Mouse (Mus musculus) thymus, postnatal 10 days (tissue): ENCODE results near the gene Gbf1.
"Not testable (repeated sequence)": the region's sequence is repeated elsewhere in the genome, so short reads cannot be mapped to it uniquely, and the experiment has no call there.

Experiments
- DNase-seq, 2 experiments: peaks; one replicate each; pipeline ENCODE4 v3.0.0; 2021; ENCODE audit warnings: low spot score in 2 of 2

Gbf1 gene

DNA sequence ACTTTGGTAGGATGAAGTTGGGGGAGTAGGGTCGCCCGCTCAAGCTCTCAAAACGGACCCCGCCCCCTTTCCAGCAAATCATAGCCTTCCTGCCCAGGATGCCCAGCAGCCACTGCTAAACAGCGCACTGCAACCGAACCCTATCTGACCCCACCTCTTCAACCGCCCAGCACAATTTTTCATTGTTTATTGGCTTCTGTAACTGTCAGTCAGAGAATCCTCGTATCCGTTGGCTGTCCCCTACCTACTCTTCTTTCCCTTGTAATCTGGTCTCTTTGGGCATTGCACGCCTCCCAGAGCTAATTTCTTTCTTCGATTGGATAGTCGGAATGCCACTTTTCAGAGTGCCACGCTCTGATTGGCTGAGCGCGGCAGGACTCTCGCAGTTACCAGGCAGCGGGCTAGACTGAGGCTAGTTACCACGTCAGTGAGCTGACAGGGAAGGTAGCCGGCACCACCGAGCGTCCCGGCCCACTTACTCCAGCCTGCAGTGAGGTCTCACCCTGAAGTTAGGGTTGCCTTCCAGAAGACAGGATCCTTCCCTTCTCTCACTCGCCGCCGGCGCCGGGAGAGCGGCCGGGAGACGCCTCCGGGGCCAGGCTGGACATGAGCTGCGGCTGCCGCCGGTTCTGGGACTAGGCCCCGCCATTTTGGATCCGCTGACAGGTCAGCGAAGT lies at the start of gene Gbf1:
Gene Gbf1 (plus strand): TSS at position 383 of the 677 bp plus-strand sequence.
- DNase-seq, result peak; percentile 89 to 90

DNA sequence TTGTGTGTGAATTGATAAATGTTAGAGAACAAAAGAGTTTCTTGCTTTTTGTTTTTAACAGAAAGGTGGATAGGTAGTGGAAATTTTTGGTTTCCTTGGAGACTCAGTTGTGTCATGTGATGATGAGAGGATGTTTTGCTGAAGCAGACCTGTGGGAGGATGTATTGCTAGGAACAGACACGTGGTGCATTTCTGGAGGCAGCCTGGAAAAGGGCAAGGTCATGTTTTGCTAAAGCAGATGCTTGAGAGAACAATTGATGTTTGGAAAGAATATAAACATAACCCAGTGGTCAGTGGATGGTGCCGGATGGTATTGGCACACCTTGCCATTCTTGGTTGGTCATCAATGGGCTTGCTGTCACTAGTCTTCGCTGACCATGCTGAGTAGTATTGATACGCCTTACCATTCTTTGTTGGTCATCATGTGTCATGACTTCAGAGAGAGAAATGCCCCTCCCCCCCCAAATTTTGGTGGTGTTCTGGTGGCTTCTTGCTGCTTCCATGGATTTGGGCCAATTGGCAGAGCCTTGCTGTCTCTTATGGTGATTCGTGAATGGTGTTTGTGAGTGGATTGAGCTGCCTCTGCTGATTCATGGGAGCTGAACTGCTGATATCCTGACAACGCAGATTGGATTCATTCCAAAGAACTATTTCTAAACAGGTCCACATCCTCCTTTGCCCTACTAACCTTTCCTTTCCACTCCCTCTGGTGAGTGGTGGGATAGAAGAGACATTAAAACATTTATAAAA lies 48.7 kb upstream of the Gbf1 start:
- no peak for DNase-seq

DNA sequence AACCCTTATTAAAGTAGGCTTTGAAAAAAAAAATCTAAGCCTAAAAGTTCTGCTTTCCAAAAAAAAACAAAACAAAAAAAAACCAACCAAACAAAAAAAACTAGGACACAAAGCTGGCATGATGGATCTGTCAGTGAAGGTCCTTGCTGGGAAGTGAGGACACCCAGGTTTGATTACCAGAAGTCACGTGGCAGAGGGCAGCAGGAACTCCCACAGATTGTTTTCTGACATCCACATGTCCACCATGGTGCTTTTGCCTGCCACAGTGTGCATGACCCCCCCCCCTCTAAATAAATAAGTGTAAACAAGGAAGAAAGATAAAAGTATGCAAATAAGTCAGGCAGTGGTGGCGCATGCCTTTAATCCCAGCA lies 48.1 kb upstream of the Gbf1 start:
- DNase-seq, result no peak

DNA sequence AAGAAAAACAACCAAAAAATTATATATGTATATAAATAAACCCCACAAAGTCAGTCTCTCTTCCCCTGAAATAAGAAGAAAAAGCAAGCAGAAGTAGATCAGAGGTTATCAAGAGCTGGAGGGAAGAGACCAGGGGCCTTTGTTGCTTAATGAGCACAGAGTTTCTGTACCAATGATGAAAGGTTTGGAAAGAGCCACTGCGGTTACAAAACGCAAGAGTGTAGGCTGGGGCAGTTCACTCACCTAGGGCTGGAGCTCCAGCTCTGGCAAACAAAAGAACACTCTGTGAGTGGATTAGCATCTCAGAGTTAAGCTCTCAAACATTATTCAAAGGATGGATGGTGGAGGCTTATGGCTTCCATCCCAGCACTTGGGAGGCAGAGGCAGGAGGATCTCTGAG lies 42.1 kb upstream of the Gbf1 start:
- no peak for DNase-seq

DNA sequence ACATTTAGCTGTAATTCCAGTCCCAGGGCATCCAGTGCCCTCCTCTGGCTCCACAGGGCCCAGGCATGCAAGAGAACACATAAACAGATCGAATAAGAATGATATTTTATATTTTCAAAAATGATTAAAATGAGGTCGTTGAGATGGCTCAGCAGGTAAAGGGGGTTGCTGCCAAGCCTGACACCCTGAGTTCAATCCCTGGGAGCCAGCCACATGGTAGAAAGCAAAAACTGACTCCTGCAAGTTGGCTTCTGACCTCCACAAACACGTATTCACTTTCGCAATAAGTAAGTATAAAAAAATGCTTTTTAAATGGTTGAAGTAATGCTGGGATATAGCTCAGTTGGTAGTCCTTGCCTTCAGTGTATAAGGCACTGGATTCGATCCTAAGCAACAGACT lies 41.5 kb upstream of the Gbf1 start:
- DNase-seq, result no peak

DNA sequence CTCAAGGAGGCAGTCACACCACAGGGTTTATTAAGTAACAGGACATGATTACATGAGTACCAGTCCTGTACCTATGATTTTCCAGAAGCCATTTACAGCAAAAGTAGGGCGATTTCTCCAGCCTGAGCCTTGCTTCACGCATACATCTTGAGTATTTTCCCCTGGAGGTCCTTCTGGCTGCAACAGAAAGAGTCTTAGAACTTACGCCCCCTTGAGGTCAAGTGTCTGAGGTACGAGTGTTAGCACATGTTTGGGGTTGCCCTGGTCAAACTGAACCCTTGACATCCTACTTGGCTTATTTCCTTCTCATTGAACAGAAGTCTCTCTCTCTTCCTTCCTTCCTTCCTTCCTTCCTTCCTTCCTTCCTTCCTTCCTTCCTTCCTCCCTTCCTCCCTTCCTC lies 37.7 kb upstream of the Gbf1 start:
- no peak for DNase-seq

DNA sequence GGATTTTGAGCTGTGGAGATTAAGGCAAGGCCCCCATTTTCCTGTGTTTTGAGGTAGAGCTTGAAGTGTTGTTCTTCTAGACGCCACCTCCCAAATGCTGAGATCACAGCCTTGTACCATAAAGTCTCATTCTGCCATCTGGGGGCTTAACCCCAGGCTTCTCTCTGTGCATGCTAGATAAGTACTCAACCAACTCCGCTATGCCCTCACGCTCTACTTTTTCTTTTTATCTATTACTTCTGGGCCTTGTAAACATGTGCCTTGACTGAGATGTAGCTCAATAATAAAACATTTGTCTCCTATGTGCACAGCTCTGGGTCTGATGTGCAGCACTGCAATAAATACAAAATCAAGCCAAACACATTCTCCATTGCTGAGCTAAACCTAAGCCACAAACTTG lies 32.9 kb upstream of the Gbf1 start:
- DNase-seq, result no peak

DNA sequence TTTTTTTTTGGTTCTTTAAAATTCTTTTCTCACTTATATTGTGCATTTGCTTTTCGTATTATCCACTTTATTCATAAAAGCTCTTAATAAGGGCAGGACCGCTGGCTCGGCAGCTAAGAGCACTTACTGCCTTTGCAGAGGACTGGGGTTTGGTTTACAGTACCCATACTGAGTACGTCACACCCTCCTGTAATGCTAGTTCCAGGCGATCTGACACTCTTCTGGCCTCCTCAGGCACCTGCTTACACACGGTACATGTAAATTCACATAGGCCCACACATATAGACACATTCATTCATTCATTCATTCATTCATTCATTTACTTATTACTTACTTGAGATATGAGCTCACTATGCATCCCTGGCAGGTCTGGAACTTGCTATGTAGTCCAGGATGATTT lies 31.4 kb upstream of the Gbf1 start:
- no peak for DNase-seq

DNA sequence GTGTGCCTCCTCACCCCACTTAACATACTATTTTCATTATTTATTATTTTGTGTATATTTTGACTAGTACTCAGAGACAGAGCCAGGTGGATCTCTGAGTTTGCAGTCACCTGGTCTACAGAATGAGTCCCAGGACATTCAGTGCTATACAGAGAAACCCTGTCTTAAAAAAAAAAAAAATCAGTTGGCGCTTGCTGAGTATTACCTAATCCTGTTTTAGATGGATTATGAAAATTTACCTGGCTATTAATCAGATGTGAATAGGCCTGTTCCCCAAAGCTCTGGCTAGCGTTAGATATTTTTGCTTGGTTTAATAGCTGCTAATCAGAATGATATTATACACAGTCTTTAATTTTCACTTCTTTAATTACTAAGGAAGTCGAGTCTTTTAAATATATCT lies 28.4 kb upstream of the Gbf1 start:
- no peak for DNase-seq

DNA sequence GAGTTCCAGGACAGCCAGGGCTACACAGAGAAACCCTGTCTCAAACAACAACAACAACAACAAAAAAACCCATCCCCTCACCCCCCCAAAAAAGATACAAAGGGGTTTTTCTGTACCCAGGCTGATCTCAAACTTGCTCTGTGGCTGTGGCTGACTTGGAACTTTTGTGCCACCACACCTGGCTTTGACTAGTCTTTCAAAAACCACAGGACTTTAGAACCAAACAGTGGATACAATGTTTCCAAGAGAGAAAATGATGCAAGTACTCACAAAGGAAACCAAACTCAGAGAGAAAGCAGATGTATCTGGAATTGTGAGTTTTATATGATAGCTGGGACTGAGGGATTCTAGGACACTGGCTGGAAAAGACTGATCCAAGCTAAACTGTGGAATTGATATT lies 27.7 kb upstream of the Gbf1 start:
- no peak for DNase-seq

DNA sequence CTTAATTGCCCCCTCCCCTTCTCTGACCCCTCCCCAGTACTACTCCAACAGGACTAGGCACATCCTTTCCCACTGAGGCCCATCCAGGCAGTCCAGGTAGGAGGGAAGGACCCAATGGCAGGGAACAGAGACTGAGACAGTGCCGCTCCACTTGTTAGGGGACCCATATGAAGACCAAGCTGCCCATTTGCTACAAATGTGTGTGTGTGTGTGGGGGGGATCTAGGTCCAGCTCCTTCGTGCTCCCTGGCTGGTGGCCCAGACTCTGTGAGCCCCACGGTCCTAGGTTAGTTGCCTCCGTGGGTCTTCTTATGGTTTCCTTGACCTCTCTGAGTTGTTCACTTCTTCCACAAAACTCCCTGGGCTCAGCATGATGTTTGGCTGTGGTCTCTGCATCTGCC lies 26.0 kb upstream of the Gbf1 start:
- no peak for DNase-seq

DNA sequence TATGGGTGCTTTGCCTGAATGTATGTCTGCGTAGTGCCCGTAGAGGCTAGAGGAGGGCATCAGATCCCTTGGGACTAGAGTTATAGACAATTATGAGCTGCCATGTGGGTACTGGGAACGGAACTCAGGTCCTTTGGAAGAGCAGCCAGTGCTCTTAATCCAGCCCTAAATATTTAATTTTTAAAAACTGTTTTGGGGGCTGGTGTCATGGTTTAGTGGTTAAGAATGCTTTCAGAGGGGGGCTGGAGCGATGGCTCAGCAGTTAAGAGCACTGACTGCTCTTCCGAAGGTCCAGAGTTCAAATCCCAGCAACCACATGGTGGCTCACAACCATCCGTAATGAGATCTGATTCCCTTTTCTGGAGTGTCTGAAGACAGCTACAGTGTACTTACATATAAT lies 22.6 kb upstream of the Gbf1 start:
- DNase-seq, result not testable (repeated sequence)

DNA sequence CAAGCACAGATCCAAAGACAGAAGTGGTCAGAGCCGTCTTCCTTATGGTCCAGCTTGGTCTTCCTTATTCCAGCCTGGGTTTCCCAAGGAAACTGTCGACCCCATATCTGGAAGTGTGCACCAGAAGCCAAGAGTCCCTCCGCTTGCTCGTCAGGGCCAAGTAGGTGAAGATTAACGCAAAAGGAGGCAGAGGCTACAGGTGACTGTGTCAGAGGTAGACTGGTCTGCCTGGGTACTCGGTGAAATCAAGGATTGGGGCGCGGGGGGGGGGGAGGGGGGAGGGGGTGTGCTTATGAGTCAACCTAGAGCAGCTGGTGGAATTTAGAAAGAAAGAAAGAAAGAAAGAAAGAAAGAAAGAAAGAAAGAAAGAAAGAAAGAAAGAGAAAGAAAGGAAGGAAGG lies 21.0 kb upstream of the Gbf1 start:
- no peak for DNase-seq

DNA sequence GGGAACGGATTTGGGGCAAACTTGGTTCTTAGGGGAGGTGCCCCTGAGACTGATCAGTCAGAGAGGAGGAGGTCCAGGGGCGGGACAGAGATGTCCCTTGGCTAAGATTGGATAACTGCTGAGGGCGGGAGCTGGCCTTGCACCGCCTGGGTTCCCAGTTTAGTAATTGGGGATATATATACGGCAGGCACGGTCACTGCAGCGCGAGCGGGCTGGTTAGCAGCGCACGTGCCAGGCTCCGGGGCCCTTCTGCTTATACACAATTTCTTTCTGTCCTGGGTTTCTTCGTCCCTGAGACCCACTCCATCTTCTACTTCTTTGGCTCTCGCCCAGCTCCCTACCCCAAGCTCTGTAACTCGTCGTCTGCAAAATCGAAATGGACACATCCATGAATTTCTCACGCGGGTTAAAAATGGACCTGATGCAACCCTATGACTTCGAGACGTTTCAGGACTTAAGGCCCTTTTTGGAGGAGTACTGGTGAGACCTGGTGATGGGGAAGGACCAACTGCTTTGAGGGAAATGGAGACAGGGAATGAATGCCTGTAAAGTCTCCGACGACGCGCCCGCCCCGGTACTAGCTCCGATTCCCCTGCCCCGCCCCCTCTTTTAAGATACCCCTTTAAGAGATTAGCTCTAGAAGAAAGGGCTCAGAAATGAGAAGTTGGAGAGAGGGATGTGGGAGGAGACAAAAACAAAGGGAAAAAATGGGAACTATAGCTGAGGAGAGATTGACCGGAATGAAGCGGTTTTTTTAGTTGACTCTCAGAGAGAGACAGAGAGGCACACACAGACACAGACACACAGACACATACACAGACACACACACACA lies 20.4 kb upstream of the Gbf1 start, which contains the start of gene Elovl3:
Gene Elovl3 (plus strand): TSS at position 204 of the 832 bp plus-strand sequence.
- no peak for DNase-seq

DNA sequence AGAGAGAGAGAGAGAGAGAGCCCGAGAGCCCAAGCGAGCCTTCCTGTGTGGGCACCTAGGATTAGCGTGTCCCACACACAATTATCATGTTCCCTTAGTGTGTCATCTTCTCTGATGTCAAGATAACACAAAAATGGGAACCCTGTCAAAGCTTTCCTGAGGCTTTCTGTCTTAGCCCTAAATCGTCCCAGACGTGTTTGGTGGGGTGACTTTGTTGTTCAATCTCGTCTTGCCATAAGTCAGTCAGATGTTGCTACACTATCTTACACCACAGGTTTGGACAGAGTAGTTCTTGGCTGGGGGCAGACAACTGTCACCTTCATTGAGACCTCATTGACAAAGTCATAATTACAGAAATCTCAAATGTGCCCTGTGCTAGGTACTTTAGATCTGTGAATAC lies 19.7 kb upstream of the Gbf1 start:
- no peak for DNase-seq

DNA sequence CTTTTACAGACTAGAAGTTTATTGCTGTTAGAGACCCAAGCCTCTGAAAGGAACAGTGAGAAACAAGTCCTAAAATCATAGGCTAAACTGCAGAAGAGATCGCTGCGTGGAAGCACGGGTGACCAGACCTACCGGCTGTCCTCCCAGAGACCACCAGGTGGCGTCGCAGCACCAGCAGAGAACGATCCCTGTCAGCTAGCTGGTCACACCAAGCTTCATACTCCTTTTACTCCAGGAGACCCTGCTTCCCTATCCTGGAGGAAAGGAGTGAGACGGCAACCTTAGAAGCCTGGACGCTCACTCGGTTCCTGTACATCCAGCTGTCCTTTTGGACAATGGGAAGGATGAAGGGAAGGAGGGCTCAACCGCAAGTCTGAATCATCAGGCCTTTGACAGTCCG lies 17.0 kb upstream of the Gbf1 start:
- DNase-seq, result peak; percentile 65 to 90

DNA sequence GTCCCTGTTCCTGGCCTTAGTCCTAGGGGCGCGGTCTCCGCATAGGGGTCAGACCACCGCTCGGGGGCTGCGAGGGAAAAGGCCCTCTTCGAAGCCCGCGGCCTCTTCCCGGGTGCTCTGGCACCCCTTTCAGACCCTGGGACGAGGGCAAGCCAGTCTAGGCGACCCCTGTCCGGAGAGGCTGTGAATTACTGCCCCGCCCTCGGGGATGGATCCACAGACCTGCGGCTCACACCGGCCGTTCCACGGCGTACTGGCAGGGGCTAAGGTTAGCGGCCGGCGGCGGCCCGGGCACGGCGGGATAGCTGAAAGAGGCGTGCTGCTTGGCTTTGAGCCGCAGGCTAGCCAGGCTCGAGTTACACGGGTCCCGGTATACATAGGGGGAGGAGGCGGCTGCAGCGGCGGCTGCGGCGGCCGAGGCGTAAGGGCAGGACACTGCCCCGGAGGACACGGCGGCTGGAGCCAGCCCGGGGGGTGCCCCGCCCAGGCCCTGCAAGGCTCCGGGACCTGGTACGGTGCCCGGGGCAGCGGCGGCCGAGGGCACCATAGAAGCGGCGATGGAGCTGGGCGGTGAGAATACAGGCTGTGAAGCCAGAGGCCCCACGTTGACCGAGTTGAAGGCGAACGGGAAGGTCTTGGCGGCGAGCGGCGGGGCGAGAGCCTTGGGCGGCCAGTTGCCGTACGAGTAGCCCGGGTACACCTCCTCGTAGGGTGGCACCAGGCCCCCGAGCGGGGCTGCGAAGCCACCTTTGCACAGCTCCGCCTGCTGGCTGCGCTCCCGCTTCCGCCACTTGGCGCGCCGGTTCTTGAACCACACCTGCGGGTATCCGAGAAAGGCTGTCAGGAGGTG lies 16.3 kb upstream of the Gbf1 start:
- peak; percentile 71 to 86 for DNase-seq

DNA sequence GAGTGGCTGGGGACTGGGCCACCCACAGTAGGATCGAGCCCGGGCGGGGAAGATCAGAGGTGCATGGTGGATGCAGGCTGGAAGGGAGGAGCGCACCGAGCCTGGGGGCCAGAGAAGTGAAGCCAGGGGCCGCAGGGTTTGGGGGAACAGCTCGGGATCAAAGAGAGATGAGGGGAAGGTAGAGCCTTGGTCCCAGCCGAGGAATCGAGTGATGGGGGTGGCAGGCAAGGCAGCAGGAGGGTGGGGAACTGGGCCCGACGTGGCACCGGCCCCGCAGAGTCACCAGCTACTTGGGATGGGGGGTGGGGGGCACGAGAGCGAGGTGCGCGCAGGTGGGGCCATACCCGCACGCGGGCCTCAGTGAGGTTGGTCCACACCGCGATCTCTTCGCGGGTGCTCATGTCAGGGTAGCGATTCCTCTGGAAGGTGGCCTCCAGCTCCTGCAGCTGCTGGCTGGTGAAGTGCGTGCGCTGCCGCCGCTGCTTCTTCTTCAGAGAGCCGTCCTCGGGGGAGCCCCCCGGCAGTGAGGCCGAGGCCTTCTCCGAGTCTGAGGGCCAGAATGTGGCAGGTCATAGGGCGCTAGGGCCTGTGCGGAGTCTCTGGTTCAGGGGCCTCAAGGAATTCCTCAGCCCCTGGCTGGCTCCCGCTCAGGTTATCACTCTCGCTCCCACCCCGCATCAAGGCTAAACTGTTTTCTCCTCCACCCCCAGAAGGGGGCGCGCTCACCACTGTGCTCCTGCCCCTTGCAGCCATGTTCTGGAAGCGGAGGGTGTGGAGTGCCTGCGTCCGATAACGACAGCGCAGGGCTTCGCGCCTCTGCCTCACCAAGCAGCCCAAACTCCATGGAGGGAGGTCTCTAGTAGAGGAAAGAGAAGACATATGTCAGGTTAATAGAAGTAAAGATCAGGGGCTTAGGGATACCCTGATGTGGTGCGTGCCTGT lies 15.4 kb upstream of the Gbf1 start:
- DNase-seq, result peak; percentile 56 to 82

DNA sequence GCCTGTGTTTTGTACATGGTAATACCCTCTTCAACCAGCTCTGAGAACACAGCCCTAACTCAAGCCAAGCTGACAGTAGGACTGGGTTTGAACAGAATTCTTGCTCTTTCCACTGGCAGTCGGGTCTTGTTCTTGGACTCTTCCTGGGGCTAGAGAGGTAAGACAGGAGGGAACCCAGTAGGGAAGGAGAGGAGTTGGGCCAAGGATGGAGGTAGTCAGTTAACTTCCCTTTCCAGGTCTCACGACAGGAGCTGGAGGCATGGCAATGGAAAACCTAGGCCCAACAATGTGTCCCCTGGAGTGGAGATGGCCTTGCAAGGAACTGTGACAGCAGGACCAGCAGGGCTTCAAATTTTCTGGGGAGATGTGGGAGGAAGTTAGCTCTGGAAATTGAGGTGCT lies 12.0 kb upstream of the Gbf1 start:
- no peak for DNase-seq

DNA sequence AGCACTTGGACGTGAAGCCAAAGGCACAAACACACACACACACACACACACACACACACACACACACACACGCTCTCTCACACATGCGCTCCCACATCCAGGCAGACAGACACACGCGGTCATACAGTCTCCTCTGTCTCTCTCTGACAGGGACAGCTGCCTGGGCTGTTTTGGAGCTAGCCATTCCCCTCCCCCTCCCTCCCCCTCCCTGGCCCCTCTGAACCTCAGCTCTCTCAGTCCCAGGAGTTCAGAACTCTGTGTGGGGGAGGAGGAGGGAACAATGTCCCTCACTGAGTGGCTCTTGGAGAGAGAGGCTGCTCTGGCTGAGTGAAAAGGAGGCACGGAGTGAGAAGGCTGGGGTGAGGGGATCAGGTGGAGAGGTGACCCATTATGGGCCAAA lies 11.2 kb upstream of the Gbf1 start:
- no peak for DNase-seq
